Mouse (Mus musculus) limb, embryonic 12.5 days (tissue): ENCODE measurements around the gene Zfp768. TPM values are rescaled to one million over a fixed set of nuclear protein-coding genes. Genes with fewer than 3 reads are reported as not detected.

ENCODE experiments used
- ATAC-seq: fragments of 200-750 bp; cut with Nextera tagmentation; 2 replicates; pipeline ENCODE4 v1.8.0; 2017; ENCODE audit warnings: low read depth, moderate TSS enrichment; ENCODE audit not compliant: insufficient number of reproducible peaks, insufficient read depth, low FRiP score, low TSS enrichment
- H3K27ac ChIP-seq: fragments of 300-500 bp; sonication (generic); 2 replicates; pipeline ENCODE4 v1.5.1; 2016; ENCODE audit warnings: mild to moderate bottlenecking, moderate library complexity
- H3K27me3 ChIP-seq: fragments of 300-500 bp; sonication (generic); 2 replicates; pipeline ENCODE4 v1.6.1; 2016; ENCODE audit warnings: mild to moderate bottlenecking, moderate library complexity
- H3K36me3 ChIP-seq: fragments of 300-500 bp; sonication (generic); 2 replicates; pipeline ENCODE4 v1.6.1; 2016; ENCODE audit warnings: mild to moderate bottlenecking, moderate library complexity
- H3K4me1 ChIP-seq: fragments of 300-500 bp; sonication (generic); replicated peaks from 2 replicates; pipeline ENCODE4 v1.6.1; 2016
- H3K4me2 ChIP-seq: fragments of 300-500 bp; sonication (generic); 2 replicates; pipeline ENCODE4 v1.6.1; 2016; ENCODE audit warnings: mild to moderate bottlenecking, moderate library complexity
- H3K4me3 ChIP-seq: fragments of 300-500 bp; sonication (generic); replicated peaks from 2 replicates; pipeline ENCODE4 v1.5.1; 2016; ENCODE audit warnings: mild to moderate bottlenecking
- H3K9ac ChIP-seq: fragments of 300-500 bp; sonication (generic); replicated peaks from 2 replicates; pipeline ENCODE4 v1.6.1; 2016; ENCODE audit warnings: mild to moderate bottlenecking, moderate library complexity
- H3K9me3 ChIP-seq: fragments of 300-500 bp; sonication (generic); 2 replicates; pipeline ENCODE4 v1.6.1; 2016; ENCODE audit warnings: mild to moderate bottlenecking, moderate library complexity
- WGBS: fragments of 180-500 bp; shearing (Covaris S2); methylation state at CpG from one replicate; pipeline ENCODE4 v1.1.7; 2016; 5-methylcytosine and 5-hydroxymethylcytosine counted together
- polyA plus RNA-seq: library from polyadenylated mRNA; unstranded; fragments of >200 nt; fragmentation: Nextera tagmentation; extraction: Ambion mirVana; gene quantifications from 2 replicates; pipeline ENCODE4 v1.2.1, GENCODE M21; 2016

The Zfp768 gene
- polyA plus RNA-seq, 1 experiment from 2014 or later, result 21.0 TPM

DNA sequence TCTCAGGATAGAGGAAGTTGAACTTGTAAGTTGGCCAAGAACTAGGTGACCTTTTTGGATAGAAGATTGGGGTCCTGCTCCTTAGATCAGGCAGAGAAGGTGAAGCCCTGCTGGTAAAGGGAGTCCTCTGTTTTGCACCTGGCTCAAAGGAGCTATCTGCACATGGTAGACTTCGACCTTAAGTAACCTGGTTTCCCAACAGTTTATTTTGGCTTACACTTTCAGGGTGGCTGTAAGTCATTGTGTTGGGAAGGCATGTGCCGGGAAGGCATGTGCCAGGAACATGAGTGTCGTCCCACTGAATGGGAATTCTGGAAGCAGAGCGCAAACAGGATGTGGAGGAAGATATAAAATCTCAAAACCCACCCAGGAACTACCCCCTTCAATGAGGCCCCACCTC is 9.8 kb downstream of the Zfp768 start:
- Histone ChIP-seq H3K27me3 (no peaks in the 10 kb centered on the region), H3K4me2 (no peak overlapping the region), H3K9ac (no peak overlapping the region), H3K27ac (no peak overlapping the region), H3K4me3 (no peak overlapping the region), H3K36me3 (0 out of 2 replicates have a peak, but pooled peaks cover 4% of the 10 kb centered on the region), H3K9me3 (no peaks in the 10 kb centered on the region), H3K4me1 (no peaks in the 10 kb centered on the region)
- 90% methylated on average over 4 of the region's 4 CpGs for WGBS
- no peak for ATAC-seq

DNA sequence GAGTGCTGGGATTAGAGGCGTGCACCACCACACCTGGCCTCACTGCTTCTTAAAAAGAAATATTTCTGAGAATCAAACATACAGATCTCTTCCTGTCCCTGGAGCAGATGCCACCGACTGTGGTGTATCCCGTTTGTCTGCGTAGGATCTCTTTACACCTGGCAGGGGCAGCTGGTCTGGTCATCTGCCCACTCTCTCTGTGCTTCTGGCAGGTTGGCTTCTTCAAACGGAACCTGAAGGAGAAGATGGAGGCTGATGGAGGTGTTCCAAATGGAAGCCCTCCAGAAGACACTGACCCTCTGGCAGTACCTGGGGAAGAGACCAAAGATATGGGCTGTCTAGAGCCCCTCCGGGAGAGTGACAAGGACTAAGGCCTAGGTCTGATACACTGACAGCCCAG is 12.1 kb downstream of the Zfp768 start:
- Histone ChIP-seq H3K9me3 (no peaks in the 10 kb centered on the region), H3K4me2 (no peak overlapping the region), H3K9ac (no peak overlapping the region), H3K4me3 (no peak overlapping the region), H3K36me3 (no peaks in the 10 kb centered on the region), H3K27ac (no peak overlapping the region), H3K4me1 (no peaks in the 10 kb centered on the region), H3K27me3 (no peaks in the 10 kb centered on the region)
- WGBS, result 89% methylated on average over 6 of the region's 6 CpGs
- no peak for ATAC-seq

DNA sequence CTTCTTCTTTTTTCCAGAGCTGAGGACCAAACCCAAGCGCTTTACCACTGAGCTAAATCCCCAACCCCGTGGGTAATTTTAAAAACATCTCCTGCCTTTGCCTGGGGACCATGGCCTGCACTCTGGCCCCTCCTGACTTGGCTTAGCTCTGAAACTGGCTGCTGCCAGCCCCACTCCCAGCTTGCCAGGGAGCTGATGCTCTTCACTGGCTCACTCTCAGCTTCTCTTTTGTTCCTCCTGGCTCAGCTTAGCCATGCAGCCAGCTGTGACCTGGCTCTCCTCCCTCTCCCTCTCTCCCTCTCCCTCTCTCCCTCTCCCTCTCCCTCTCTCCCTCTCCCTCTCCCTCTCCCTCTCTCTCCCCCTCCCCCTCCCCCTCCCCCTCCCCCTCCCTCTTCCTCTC is 18.7 kb downstream of the Zfp768 start:
- no peaks in the 10 kb centered on the region for H3K36me3 ChIP-seq
- H3K9ac ChIP-seq, result no peak overlapping the region
- WGBS, result 67% methylated on average over 2 of the region's 2 CpGs
- no peaks in the 10 kb centered on the region for H3K9me3 ChIP-seq
- no peak overlapping the region for H3K27ac ChIP-seq
- H3K4me1 ChIP-seq, result no peaks in the 10 kb centered on the region
- ATAC-seq, result no peak
- H3K4me2 ChIP-seq, result no peak overlapping the region
- H3K4me3 ChIP-seq, result no peak overlapping the region
- H3K27me3 ChIP-seq, result no peaks in the 10 kb centered on the region

DNA sequence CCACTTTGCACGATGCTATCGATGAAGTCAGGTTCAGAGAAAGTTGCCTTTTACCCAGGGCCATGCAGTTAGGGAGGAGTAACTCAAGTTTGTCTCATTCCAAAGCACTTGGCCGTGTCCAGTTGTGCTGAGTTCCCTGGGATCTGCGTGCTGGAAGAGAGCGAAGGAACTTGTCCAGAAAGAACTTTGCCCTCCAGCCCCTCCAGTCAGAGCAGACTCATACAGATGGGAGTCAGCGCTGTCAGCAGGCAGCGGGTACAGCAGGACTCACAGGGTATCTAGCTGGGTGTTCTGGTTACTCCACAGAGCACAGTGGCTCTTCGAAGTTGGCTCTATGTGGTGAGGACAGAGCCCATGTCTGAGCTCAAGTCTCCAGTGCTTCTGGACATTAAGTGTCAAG is 19.8 kb downstream of the Zfp768 start:
- Histone ChIP-seq H3K27ac (no peak overlapping the region), H3K27me3 (no peaks in the 10 kb centered on the region), H3K36me3 (no peaks in the 10 kb centered on the region), H3K9me3 (no peaks in the 10 kb centered on the region), H3K9ac (no peak overlapping the region), H3K4me1 (no peaks in the 10 kb centered on the region), H3K4me3 (no peak overlapping the region), H3K4me2 (no peak overlapping the region)
- 86% methylated on average over 8 of the region's 8 CpGs for WGBS
- ATAC-seq, result no peak

DNA sequence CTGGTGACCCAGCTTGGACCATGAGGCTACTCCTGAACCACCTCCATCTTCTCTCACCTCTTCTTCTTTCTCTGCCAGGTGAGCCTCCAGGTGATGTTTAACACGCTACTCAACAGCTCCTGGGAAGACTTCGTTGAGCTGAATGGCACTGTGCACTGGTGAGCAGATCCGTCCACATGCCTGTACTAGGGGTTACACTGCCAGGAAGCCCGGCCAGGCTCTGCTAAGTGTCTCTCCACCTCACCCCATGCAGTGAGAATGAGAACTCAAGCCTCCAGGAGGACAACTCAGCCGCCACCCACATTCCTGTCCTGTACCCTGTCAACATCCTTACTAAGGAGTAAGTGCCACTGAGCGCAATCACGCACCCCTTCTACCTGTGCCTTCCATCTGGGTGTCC is 20.4 kb downstream of the Zfp768 start:
- Histone ChIP-seq H3K36me3 (no peaks in the 10 kb centered on the region), H3K4me3 (no peak overlapping the region), H3K27me3 (no peaks in the 10 kb centered on the region), H3K27ac (no peak overlapping the region), H3K4me1 (no peaks in the 10 kb centered on the region), H3K4me2 (no peak overlapping the region), H3K9ac (no peak overlapping the region), H3K9me3 (no peaks in the 10 kb centered on the region)
- WGBS, result 85% methylated on average over 7 of the region's 7 CpGs
- no peak for ATAC-seq

DNA sequence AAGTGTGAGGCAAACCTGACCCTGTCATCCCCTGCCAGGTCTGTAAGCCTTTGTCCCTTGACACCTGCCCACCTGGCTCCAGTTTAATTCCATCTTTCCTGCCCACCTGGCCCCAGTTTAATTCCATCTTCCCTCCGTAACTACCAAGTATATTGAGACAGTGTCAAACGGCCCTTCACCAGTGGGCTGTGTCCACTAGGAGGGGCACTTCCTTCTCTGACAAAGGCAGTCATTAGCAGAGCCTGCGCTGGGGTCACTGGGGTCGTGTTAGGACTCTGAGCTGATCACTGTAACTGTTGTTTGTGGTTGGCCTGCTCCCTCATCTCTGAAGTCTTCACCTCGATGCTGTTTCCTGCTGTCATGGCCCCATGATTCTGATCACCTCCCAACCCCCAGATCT is 23.3 kb downstream of the Zfp768 start:
- WGBS, result 42% methylated on average over 5 of the region's 5 CpGs
- H3K9ac ChIP-seq, result no peak overlapping the region
- H3K27me3 ChIP-seq, result no peaks in the 10 kb centered on the region
- no peak overlapping the region for H3K27ac ChIP-seq
- ATAC-seq, result no peak
- H3K4me3 ChIP-seq, result no peak overlapping the region
- no peaks in the 10 kb centered on the region for H3K9me3 ChIP-seq
- no peaks in the 10 kb centered on the region for H3K36me3 ChIP-seq
- no peak overlapping the region for H3K4me2 ChIP-seq
- no peaks in the 10 kb centered on the region for H3K4me1 ChIP-seq

DNA sequence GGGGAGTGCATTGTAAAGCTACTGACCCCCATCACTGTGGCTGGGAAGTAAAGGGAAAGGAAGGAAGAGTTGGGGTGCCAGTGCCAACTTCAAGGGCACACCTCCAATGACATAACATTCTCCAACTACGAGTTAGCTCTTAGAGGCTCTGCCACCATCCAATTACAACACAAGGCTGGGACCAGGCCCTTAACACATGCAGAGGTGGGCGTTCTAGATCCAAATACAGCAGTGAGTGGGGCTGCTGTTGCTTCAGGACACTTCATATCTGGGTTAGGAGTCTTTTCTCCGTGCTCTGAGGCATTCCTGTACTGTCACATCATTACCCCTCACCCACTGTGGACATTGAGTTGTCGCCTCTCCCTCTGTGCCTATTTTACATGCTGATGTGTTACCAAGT is 24.3 kb downstream of the Zfp768 start:
- ATAC-seq, result no peak
- H3K27me3 ChIP-seq, result no peaks in the 10 kb centered on the region
- no peak overlapping the region for H3K4me3 ChIP-seq
- no peaks in the 10 kb centered on the region for H3K9me3 ChIP-seq
- H3K9ac ChIP-seq, result no peak overlapping the region
- H3K4me1 ChIP-seq, result no peaks in the 10 kb centered on the region
- no peak overlapping the region for H3K27ac ChIP-seq
- WGBS, result 71% methylated on average over 4 of the region's 4 CpGs
- no peaks in the 10 kb centered on the region for H3K36me3 ChIP-seq
- H3K4me2 ChIP-seq, result no peak overlapping the region

DNA sequence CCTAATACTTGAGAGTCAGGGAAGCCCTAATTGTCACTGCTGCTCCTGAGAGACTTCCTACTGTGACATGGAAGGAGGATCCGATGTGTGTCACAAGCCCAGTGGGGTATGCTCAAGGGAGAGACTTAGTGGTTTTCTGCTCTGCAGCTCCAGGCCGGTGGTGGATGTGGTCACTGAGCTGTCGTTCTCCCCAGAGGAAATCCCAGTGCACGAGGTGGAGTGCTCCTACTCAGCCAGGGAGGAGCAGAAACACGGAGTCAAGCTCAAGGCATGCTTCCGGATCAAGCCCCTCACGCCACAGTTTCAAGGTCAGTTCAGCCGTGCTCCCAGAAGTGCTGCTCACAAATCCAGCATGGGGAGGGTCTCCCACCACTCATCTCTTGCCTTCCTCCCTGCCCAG is 31.5 kb downstream of the Zfp768 start:
- no peak overlapping the region for H3K9ac ChIP-seq
- no peaks in the 10 kb centered on the region for H3K9me3 ChIP-seq
- H3K4me1 ChIP-seq, result no peaks in the 10 kb centered on the region
- ATAC-seq, result no peak
- H3K27ac ChIP-seq, result no peak overlapping the region
- no peaks in the 10 kb centered on the region for H3K36me3 ChIP-seq
- H3K4me3 ChIP-seq, result no peak overlapping the region
- WGBS, result 52% methylated on average over 8 of the region's 8 CpGs
- H3K4me2 ChIP-seq, result no peak overlapping the region
- no peaks in the 10 kb centered on the region; the same call in 1 of the 2 replicates for H3K27me3 ChIP-seq

DNA sequence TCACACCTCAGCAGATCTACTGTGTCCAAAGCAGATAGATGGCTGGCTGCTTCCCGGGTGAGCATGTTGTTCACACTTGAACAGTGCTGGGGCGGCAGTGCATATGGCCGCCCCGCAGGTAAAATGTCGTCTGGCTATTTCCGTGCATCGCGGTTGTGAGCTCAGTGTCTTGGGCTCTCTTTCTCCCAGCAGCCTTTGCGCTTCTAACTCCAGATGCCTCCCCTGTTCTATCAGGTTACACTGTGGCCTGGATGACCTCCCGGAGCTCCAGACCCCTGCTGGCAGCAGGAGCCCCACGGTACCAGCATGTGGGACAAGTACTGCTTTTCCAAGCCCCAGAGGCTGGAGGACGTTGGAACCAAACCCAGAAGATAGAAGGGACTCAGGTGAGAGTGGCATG is 35.4 kb downstream of the Zfp768 start:
- Histone ChIP-seq H3K4me2 (no peak overlapping the region), H3K27ac (no peak overlapping the region), H3K36me3 (no peaks in the 10 kb centered on the region), H3K27me3 (no peaks in the 10 kb centered on the region; the same call in 1 of the 2 replicates), H3K9ac (no peak overlapping the region), H3K9me3 (no peaks in the 10 kb centered on the region), H3K4me3 (no peak overlapping the region), H3K4me1 (no peaks in the 10 kb centered on the region)
- 63% methylated on average over 12 of the region's 12 CpGs for WGBS
- ATAC-seq, result no peak

DNA sequence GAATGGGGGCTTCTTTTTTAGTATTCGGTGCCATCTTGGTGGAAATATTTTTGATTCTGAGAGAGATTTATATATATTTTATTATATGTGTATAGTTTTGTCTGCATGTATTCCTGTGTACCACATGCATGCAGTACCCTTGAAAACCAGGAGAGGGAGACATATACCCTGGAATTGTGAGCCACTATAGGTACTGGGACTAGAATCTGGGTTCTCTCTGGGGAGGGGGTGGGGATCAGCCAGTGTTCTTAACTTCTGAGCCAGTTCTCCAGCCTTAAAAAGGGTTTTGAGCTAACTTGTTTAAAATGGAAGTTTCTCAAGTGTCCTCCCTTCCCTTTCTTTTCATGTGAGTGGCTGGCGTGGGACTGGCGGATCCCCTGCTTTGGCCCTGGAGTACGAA is 36.5 kb downstream of the Zfp768 start:
- H3K27me3 ChIP-seq, result no peaks in the 10 kb centered on the region
- no peaks in the 10 kb centered on the region for H3K4me1 ChIP-seq
- H3K36me3 ChIP-seq, result no peaks in the 10 kb centered on the region
- H3K9me3 ChIP-seq, result no peaks in the 10 kb centered on the region
- no peak for ATAC-seq
- no peak overlapping the region for H3K4me3 ChIP-seq
- 75% methylated on average over 4 of the region's 4 CpGs for WGBS
- no peak overlapping the region for H3K27ac ChIP-seq
- H3K9ac ChIP-seq, result no peak overlapping the region
- H3K4me2 ChIP-seq, result no peak overlapping the region

DNA sequence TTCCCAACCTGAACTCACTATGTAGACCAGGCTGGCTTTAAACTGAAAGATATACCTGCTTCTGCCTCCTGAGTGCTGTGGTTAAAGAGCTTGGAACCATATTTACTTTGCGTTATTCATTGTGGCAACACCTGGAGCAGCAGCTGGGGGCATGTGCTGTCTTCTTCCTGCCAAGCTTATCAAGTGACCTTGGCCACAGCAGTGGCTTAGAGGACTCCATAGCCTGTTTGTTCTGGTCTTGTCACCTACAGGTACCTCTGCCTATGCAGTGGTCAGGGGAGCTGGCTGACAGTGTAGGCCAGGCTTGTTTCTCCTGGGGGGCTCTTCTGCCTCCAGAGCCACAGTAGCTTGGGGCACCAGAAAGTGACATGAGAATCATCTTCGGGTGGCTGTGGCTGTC is 37.0 kb downstream of the Zfp768 start:
- WGBS, result 81% methylated on average over 2 of the region's 2 CpGs
- no peak overlapping the region for H3K9ac ChIP-seq
- H3K4me3 ChIP-seq, result no peak overlapping the region
- H3K4me2 ChIP-seq, result no peak overlapping the region
- ATAC-seq, result no peak
- no peaks in the 10 kb centered on the region for H3K9me3 ChIP-seq
- H3K4me1 ChIP-seq, result no peaks in the 10 kb centered on the region
- no peak overlapping the region for H3K27ac ChIP-seq
- H3K36me3 ChIP-seq, result no peaks in the 10 kb centered on the region
- H3K27me3 ChIP-seq, result no peaks in the 10 kb centered on the region

DNA sequence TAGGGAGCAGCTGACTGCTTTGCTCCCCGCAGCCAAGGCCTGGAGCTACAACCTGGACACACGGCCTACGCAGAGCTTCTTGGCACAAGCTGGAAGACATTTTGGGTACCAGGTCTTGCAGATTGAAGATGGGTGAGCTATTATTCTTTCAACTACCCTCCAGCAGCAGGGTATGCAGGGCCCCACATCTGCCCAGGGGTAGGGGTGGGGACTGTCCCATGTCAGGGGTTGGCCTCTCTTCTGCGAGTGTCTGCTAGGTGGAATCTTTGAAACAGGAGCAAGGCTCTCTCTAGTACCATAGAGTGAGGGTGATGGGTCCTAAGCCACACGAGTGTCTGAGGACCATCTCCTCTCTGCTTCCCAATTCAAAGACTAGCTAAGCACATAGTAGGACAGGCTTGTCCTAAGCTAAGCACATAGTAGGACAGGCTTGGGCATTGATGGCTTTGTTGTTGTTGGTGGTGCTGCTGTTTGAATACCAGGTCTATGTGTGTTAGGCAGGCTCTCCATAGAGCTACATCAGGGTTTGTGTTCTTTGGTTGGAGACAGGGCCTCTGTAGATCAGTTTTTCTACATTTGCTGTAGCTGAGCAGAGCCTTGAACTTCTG is 47.7 kb downstream of the Zfp768 start:
- Histone ChIP-seq H3K4me1 (no peaks in the 10 kb centered on the region), H3K4me2 (no peak overlapping the region)
- 95% methylated on average over 5 of the region's 5 CpGs for WGBS

More for the DNA sequence above, 47.7 kb downstream of the Zfp768 start:
- H3K27ac ChIP-seq, result no peak overlapping the region
- no peak for ATAC-seq
- H3K9ac ChIP-seq, result no peak overlapping the region
- H3K4me3 ChIP-seq, result no peak overlapping the region
- H3K36me3 ChIP-seq, result no peaks in the 10 kb centered on the region
- no peaks in the 10 kb centered on the region for H3K27me3 ChIP-seq
- no peaks in the 10 kb centered on the region for H3K9me3 ChIP-seq
